Mouse (Mus musculus): ENCODE results near the gene Tmem139.

- TF ChIP-seq CTCF (conservative IDR thresholded peaks at IDR 0.05; ENCODE audit: low read length) (no peak), NANOG (IDR thresholded peaks at IDR 0.05; ENCODE audit: borderline replicate concordance, low read length) (no peak), POU5F1 (IDR thresholded peaks at IDR 0.05; ENCODE audit: borderline replicate concordance, low read length) (no peak)
These were observed 48.1 kb downstream of the Tmem139 start for GRCm38 (mm10) chr6:42309816-42310378.

Measured in E14TG2a.4 (cell line).